Mouse (Mus musculus): ENCODE measurements at regions not wholly inside any gene's neighbourhood (a gene's known extent, or its start where the extent isn't known, plus 50 kb on each side); places are given as distances from the start of the nearest gene placed in this dataset.

DNA sequence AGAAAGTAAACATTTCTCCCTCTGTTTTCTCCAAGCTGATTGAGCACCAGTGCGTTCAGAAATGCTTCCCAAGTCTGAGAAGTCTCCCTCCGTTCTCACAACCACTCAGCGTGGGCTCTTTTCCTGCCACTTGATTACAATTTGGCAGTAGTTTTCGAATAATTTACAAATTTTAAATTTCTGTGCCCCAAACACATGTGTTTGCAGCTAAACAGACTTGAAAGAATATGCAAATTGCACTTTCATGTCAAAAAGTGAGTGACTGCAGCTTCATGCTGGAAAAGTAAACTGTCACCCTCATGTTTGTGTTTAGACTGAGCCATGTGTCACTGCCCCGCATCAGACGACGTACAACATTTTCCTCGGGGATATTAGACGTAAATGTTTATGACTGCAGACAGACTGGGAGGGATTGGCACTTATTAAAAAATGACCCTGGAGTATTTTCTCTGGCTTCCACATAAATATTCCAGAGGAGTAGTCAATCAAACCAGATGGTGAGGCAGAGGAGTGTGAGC is 70.6 kb upstream of the Six2 start:
- DNase-seq (ENCODE audit: low spot score): no peak

DNA sequence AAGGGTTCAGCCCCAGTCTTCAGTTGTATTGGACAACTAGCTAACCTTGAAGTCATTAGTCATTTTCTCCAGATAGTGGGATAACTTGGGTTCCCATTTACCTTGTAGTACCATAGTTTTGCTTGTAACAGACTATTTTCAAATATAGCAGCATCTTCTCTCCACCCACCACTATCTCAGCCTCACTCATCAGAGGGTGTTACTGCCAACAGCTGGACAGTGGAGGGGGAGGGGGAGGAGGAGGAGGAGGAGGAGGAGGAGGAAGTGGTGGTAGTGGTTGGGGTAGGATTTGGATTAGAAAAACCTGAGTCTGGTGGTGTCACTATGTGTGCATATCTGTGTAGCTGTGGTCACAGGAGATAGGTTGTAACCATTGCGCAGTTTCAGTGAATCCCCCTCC is 69.6 kb upstream of the Six2 start:
- DNase-seq (ENCODE audit: low spot score): no peak

DNA sequence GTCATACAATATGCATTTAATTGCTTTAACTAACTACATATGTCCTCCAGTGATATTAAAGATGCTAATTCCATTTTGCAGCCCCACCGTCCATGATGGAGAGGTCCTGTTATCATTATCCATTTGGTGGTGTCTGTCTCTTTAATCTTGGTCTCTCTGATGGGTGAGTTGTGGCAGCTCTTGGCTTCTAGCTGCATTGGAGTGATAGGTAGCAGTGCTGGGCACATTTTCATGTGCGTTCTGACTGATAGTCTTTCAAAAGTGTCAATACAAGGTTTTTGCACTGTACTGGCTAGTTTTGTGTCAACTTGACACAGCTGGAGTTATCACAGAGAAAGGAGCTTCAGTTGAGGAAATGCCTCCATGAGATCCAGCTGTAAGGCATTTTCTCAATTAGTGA is 67.5 kb upstream of the Six2 start:
- DNase-seq (ENCODE audit: low spot score): no peak

DNA sequence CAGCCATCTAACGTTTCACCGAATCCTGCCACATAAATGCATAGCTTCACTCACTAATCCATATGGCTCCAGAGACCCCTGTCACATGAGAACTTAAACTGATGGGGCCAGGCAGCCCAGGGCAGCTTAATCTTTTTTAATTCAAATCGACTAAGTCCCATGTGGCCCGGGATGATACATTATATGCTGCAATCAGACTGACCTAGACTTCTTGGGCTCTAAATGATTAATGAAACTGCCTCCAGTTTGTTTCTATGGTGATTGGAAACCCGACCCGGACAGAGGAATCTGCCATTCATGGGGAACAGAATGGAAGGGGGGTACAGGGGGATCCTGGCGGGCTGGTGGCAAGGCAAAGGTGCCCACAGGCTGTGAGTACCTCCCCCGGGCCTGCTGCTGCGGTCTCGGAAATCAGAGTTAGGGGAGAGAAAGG is 60.6 kb upstream of the Six2 start:
- no peak for DNase-seq (ENCODE audit: low spot score)

DNA sequence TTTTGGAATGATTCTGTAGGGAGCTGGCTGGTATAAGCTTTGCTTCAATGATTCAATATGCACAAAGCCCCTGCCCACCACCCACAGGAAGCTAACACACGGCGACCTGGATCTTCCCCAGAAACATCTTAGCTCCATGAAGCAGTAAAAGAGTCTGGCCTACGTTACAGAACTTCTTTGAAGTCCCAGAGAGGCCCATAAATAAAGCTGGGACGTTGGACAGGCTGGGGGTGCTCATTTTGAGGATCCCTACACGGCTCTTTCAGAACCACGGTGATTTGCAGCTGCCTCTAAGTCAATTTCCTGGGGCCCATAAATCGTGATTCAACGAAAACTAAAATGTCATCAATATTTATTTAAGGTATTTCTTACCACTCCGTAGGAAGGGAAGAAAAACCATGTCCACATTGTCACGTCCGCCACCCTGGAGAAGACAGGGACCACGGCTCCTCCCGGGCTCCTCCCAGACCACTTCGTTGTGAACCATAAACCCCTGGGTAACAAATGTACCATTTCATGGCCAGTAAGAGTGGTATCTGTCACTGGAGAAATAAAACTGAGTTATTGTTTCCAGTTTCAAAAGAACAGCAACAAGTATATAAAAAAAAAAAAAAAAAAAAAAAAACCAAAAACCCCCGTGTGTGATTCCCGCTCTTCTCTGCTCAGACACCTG is 60.0 kb upstream of the Six2 start:
- DNase-seq (ENCODE audit: low spot score): no peak
